Mouse (Mus musculus) CH12.LX (cell line): ENCODE measurements around the gene Vill. TPM values are rescaled to one million over a fixed set of nuclear protein-coding genes. Genes with fewer than 3 reads are reported as not detected.

ENCODE experiments used
- DNase-seq: peaks from one replicate; pipeline ENCODE4 v3.0.0-alpha.2; 2013; ENCODE audit errors: extremely low read depth
- H3K27ac ChIP-seq: 2 replicates; pipeline ENCODE4 v1.5.1; 2012; ENCODE audit warnings: low read depth, mild to moderate bottlenecking, control low read depth, moderate library complexity; ENCODE audit not compliant: insufficient read depth
- H3K27me3 ChIP-seq: replicated peaks from 2 replicates; pipeline ENCODE3; 2012; ENCODE audit warnings: inconsistent platforms
- H3K36me3 ChIP-seq, 2 experiments: replicated peaks in 1 of 2; 2 replicates each; pipeline versions ENCODE3 to v1.6.1; 2012; ENCODE audit warnings: inconsistent platforms in 1 of 2, low read length in 1 of 2, mild to moderate bottlenecking in 1 of 2, mixed read lengths in 1 of 2, moderate library complexity in 1 of 2; ENCODE audit not compliant: control insufficient read depth in 1 of 2, insufficient read depth in 1 of 2
- H3K4me1 ChIP-seq, 2 experiments: 2 replicates each; pipeline ENCODE4 v1.6.1; 2012; ENCODE audit warnings: inconsistent platforms in 1 of 2, moderate library complexity in 1 of 2; ENCODE audit not compliant: insufficient read depth in 2 of 2, control insufficient read depth in 1 of 2
- H3K4me2 ChIP-seq: 2 replicates; pipeline ENCODE4 v1.6.1; 2012; ENCODE audit warnings: low read depth, mild to moderate bottlenecking, control low read depth; ENCODE audit not compliant: poor library complexity, insufficient read depth, severe bottlenecking
- H3K4me3 ChIP-seq, 3 experiments: fragments of 150-350 bp in 1 of 3; sonication (generic) in 1 of 3; replicated peaks in 1 of 3; 2 replicates each; pipeline versions ENCODE3 to v1.5.1; 2011 to 2012; ENCODE audit warnings: low read depth in 2 of 3, low read length in 2 of 3, mild to moderate bottlenecking in 2 of 3, moderate library complexity in 2 of 3, control low read depth in 1 of 3, improper control_type of control experiment in 1 of 3, inconsistent platforms in 1 of 3, mixed read lengths in 1 of 3; ENCODE audit not compliant: poor library complexity in 1 of 3
- H3K79me2 ChIP-seq: replicated peaks from 2 replicates; pipeline ENCODE4 v1.6.1; 2012; ENCODE audit warnings: mild to moderate bottlenecking, moderate library complexity; ENCODE audit not compliant: control insufficient read depth, poor library complexity, insufficient read depth, severe bottlenecking; ENCODE audit errors: extremely low read depth
- H3K9ac ChIP-seq: 2 replicates; pipeline ENCODE4 v1.6.1; 2012; ENCODE audit warnings: low read depth, mild to moderate bottlenecking, control low read depth, moderate library complexity; ENCODE audit not compliant: insufficient read depth
- H3K9me3 ChIP-seq: replicated peaks from 2 replicates; pipeline ENCODE3; 2012; ENCODE audit warnings: low read length, inconsistent platforms, mixed read lengths
- E2F4 ChIP-seq: IDR thresholded peaks from 2 replicates; pipeline ENCODE4 v1.6.1; 2011; ENCODE audit warnings: low read depth, low read length, improper control_type of control experiment; ENCODE audit not compliant: insufficient replicate concordance
- GABPA ChIP-seq: IDR thresholded peaks from 2 replicates; pipeline ENCODE4 v1.6.1; 2012; ENCODE audit warnings: low read depth, low read length, improper control_type of control experiment, inconsistent platforms; ENCODE audit not compliant: insufficient replicate concordance
- IRF4 ChIP-seq: IDR thresholded peaks from 2 replicates; pipeline ENCODE4 v1.6.1; 2014; ENCODE audit warnings: low read depth, mild to moderate bottlenecking, inconsistent platforms, low read length, improper control_type of control experiment
- JUND ChIP-seq: conservative IDR thresholded peaks from 2 replicates; pipeline ENCODE4 v1.6.1; 2011; ENCODE audit warnings: low read depth, low read length, improper control_type of control experiment
- KAT2A ChIP-seq: IDR thresholded peaks from 2 replicates; pipeline ENCODE4 v1.6.1; 2012; ENCODE audit warnings: low read length, improper control_type of control experiment, inconsistent platforms; ENCODE audit not compliant: insufficient replicate concordance
- MAFK ChIP-seq: IDR thresholded peaks from 2 replicates; pipeline ENCODE4 v1.6.1; 2011; ENCODE audit warnings: low read length, improper control_type of control experiment; ENCODE audit not compliant: insufficient replicate concordance
- MAX ChIP-seq: IDR thresholded peaks from 2 replicates; pipeline ENCODE4 v1.6.1; 2011; ENCODE audit warnings: low read length, improper control_type of control experiment
- MEF2A ChIP-seq: IDR thresholded peaks from 2 replicates; pipeline ENCODE4 v1.6.1; 2014; ENCODE audit warnings: low read depth, mild to moderate bottlenecking, inconsistent platforms, low read length, improper control_type of control experiment, borderline replicate concordance
- MXI1 ChIP-seq: IDR thresholded peaks from 2 replicates; pipeline ENCODE4 v1.6.1; 2011; ENCODE audit warnings: mild to moderate bottlenecking, low read depth, low read length, improper control_type of control experiment
- MYC ChIP-seq: IDR thresholded peaks from 2 replicates; pipeline ENCODE4 v1.6.1; 2011; ENCODE audit warnings: low read depth, mild to moderate bottlenecking, improper control_type of control experiment, low read length
- NELFE ChIP-seq: IDR thresholded peaks from 2 replicates; pipeline ENCODE4 v1.6.1; 2011; ENCODE audit warnings: low read depth, low read length, improper control_type of control experiment
- PAX5 ChIP-seq: IDR thresholded peaks from 2 replicates; pipeline ENCODE4 v1.6.1; 2012; ENCODE audit warnings: low read length, inconsistent platforms, mixed read lengths
- POLR2A ChIP-seq: IDR thresholded peaks from 2 replicates; pipeline ENCODE4 v1.6.1; 2011; ENCODE audit warnings: low read depth, mild to moderate bottlenecking, improper control_type of control experiment, low read length
- RAD21 ChIP-seq: IDR thresholded peaks from 2 replicates; pipeline ENCODE4 v1.6.1; 2011; ENCODE audit warnings: low read depth, mild to moderate bottlenecking, low read length, improper control_type of control experiment, moderate library complexity
- RCOR1 ChIP-seq: conservative IDR thresholded peaks from 2 replicates; pipeline ENCODE4 v1.6.1; 2012; ENCODE audit warnings: low read depth, mild to moderate bottlenecking, inconsistent platforms, low read length, improper control_type of control experiment
- SIN3A ChIP-seq: IDR thresholded peaks from 2 replicates; pipeline ENCODE4 v1.6.1; 2012; ENCODE audit warnings: low read length, improper control_type of control experiment, inconsistent platforms
- TCF12 ChIP-seq: IDR thresholded peaks from 2 replicates; pipeline ENCODE4 v1.6.1; 2014; ENCODE audit warnings: low read depth, mild to moderate bottlenecking, inconsistent platforms, low read length, improper control_type of control experiment
- UBTF ChIP-seq: IDR thresholded peaks from 2 replicates; pipeline ENCODE4 v1.6.1; 2012; ENCODE audit warnings: low read depth, mild to moderate bottlenecking, inconsistent platforms, low read length, improper control_type of control experiment, moderate library complexity
- USF1 ChIP-seq: IDR thresholded peaks from 2 replicates; pipeline ENCODE4 v1.6.1; 2014; ENCODE audit warnings: low read depth, mild to moderate bottlenecking, inconsistent platforms, low read length, improper control_type of control experiment
- ZNF384 ChIP-seq: IDR thresholded peaks from 2 replicates; pipeline ENCODE4 v1.6.1; 2012; ENCODE audit warnings: low read depth, low read length, improper control_type of control experiment, inconsistent platforms
- dilution Hi-C: fragments of 300-500 bp; cut with MboI; formaldehyde crosslinking; loops from 2 replicates; pipeline ENCODE4 v1.14.3; 2020; ENCODE audit warnings: low sequenced_read_pairs; ENCODE audit not compliant: extremely low pct_unique_long_range_greater_than_20kb, extremely low pct_ligation_motif_present
- in situ Hi-C: fragments of 300-500 bp; cut with MboI; formaldehyde crosslinking; loops from 3 replicates; pipeline ENCODE4 v1.14.3; 2019; ENCODE audit warnings: low sequenced_read_pairs, low pct_ligation_motif_present, low pct_unique_long_range_greater_than_20kb, mixed read lengths
- polyA plus RNA-seq: library from polyadenylated mRNA; unstranded; fragments of >175 nt; gene quantifications from 2 replicates; pipeline ENCODE4 v1.2.1, GENCODE M21; 2012; ENCODE audit warnings: low read depth; ENCODE audit not compliant: insufficient read length
- total RNA-seq, 2 experiments: library from RNA; depleted of rRNA; stranded (reverse); fragments of 300-350 nt in 1 of 2; fragments of >200 nt in 1 of 2; gene quantifications; 2 replicates each; pipeline ENCODE4 v1.2.3; 2012 to 2014

Gene Vill
- total and polyA plus RNA-seq, 3 experiments = 46.3 to 85.2 (median 57.3) TPM

GRCm38 (mm10) chr9:119055336-119055735 lies 2.8 kb downstream of the Vill start:
- no peaks in the 10 kb centered on the region for H3K79me2 ChIP-seq
- no peak overlapping the region for H3K27ac ChIP-seq
- dilution Hi-C loops = no loop called here
- in situ Hi-C loops = loop anchor here (25.0 kb wide), 1 partner anchor 468 kb away; no protein-coding TSS in a partner anchor
- no peak overlapping the region for H3K4me2 ChIP-seq
- no peak for DNase-seq
- no peak for TF ChIP-seq RCOR1
- no peak for TF ChIP-seq KAT2A
- no peak for TF ChIP-seq PAX5
- TF ChIP-seq JUND = no peak
- TF ChIP-seq MYC = no peak
- TF ChIP-seq MXI1 = no peak
- no peak for TF ChIP-seq USF1
- no peak for TF ChIP-seq IRF4
- no peak for TF ChIP-seq MEF2A
- no peaks in the 10 kb centered on the region for H3K36me3 ChIP-seq
- no peak overlapping the region for H3K9ac ChIP-seq
- H3K27me3 ChIP-seq = peaks cover 84% of the 10 kb centered on the region
- no peaks in the 10 kb centered on the region for H3K9me3 ChIP-seq
- H3K4me3 ChIP-seq = no peak overlapping the region
- H3K4me1 ChIP-seq = 0 out of 4 replicates have a peak, but pooled peaks cover 0 to 2% of the 10 kb centered on the region in 2 experiments

- no peak overlapping the region for H3K4me2 ChIP-seq
- no peaks in the 10 kb centered on the region for H3K36me3 ChIP-seq
- no peak overlapping the region for H3K4me3 ChIP-seq
- H3K9ac ChIP-seq = no peak overlapping the region
- no peak for DNase-seq
- no peaks in the 10 kb centered on the region for H3K79me2 ChIP-seq
- in situ Hi-C loops = loop anchor here (25.0 kb wide), 1 partner anchor 471 kb away; no protein-coding TSS in a partner anchor
- TF ChIP-seq ZNF384 (no peak), E2F4 (no peak), NELFE (no peak), UBTF (no peak), MAX (no peak), POLR2A (no peak), KAT2A (no peak), TCF12 (no peak), GABPA (no peak), USF1 (no peak), RAD21 (no peak), MAFK (no peak), SIN3A (no peak), RCOR1 (no peak)
- dilution Hi-C loops = no loop called here
- peaks cover 81% of the 10 kb centered on the region for H3K27me3 ChIP-seq
- H3K27ac ChIP-seq = no peak overlapping the region
- no peaks in the 10 kb centered on the region for H3K9me3 ChIP-seq
- peaks cover 4 to 6% of the 10 kb centered on the region in 2 experiments; a peak in 2 of 4 replicates for H3K4me1 ChIP-seq
Measured at GRCm38 (mm10) chr9:119058245-119058644, 5.7 kb downstream of the Vill start.
